Mouse (Mus musculus): ENCODE data around the gene Themis. TPM values are rescaled to one million over a fixed set of nuclear protein-coding genes. Genes with fewer than 3 reads are reported as not detected.

Themis gene
- polyA plus RNA-seq, 1 experiment from 2014 or later: not detected

DNA sequence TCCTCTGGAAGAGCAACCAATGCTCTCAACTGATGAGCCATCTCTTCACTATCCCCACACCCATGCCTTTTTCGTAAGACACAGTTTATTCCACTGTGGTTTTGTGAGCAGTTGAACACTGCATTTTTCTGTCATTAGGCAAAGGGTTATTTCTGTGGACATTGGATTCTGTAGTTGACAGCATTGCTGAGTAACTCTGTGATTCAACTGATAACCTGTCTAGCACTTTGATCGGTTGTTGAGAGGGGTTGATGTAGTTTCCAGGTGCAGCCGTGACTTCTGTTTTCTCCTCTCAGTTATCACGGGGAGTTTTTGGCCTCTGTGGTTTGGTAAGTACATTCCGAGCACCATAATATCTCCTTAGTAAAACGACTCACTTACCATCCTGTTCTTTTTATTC lies 26.8 kb downstream of the Themis start:
- no peak for TF ChIP-seq CTCF (IDR thresholded peaks at IDR 0.05)
- in situ Hi-C loops (cut with MboI; ENCODE audit: low pct_unique_long_range_greater_than_20kb): no loop called here
- POLR2A ChIA-PET: no interaction called here
- H3K27me3 ChIP-seq: peaks cover 11% of the 10 kb centered on the region
- CTCF ChIA-PET: no interaction called here
- DNase-seq (ENCODE audit: low read depth, low spot score): no peak
- ATAC-seq: no peak

DNA sequence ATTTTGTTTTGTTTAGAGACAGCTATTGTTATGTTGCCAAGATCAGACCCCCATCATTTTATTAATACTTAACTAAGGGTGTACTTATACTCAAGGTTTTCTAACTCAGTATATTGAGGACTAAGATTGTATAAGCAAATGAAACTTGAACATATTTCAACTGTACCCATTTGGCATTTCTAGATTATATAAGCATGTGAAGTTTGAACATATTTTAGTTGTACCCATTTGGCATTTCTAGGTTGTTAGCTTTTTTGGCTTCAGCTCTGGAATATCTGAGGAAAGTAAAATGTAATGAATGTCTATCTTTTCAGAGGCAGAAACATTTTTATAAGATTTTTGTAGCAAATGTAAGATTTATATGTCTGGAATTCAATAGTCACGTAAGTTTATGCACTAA lies 27.9 kb downstream of the Themis start:
- H3K27me3 ChIP-seq: peaks cover 11% of the 10 kb centered on the region
- no peak for ATAC-seq
- ChIA-PET CTCF (no interaction called here), POLR2A (no interaction called here)
- in situ Hi-C loops (cut with MboI; ENCODE audit: low pct_unique_long_range_greater_than_20kb): no loop called here
- DNase-seq (ENCODE audit: low read depth, low spot score): no peak
- no peak for TF ChIP-seq CTCF (IDR thresholded peaks at IDR 0.05)

DNA sequence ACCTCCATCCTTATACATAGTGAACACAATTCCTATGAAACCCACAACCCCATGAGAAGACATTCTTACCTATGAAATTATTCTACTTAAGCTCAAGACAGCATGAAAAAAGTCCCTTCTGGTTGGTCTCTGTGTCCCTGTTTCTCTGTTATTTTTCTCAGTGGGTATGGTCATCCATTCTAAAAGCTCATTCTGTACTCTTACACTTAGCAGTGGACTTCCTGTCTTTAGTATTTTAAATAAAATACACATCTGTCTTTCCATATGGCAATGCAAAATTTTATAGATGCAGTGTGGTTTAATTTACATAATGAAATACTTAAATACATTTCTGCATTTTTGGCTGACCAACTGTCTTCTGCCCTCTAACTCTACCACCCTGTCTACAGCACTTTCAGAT lies 30.0 kb downstream of the Themis start:
- ChIA-PET CTCF (no interaction called here), POLR2A (no interaction called here)
- ATAC-seq: no peak
- no peak for TF ChIP-seq CTCF (IDR thresholded peaks at IDR 0.05)
- no peak for DNase-seq (ENCODE audit: low read depth, low spot score)
- peaks cover 11% of the 10 kb centered on the region for H3K27me3 ChIP-seq
- in situ Hi-C loops (cut with MboI; ENCODE audit: low pct_unique_long_range_greater_than_20kb): no loop called here

DNA sequence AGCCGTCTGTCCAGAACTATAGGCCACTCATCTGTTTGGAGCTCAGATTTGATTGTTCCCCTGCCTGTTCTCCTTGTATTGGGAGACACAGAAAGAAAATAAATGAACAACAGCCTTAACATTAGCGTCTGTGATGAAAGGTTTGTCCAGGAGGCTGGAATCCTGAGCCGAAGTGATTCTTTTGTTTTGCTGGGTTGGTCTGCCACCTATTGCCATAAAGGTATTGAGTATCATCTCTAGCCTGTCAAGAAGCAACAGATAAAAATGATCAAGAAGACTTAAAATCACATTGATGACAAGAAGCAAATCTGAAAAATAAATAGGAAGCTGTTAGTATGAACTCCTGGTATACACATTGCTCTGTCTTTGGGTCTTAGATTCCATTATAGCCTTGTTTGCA lies 53.7 kb downstream of the Themis start:
- DNase-seq (ENCODE audit: low read depth, low spot score) (no peak), ATAC-seq (no peak)
- ChIA-PET POLR2A (no interaction called here), CTCF (no interaction called here)
- no peak for TF ChIP-seq CTCF (IDR thresholded peaks at IDR 0.05)
- in situ Hi-C loops (cut with MboI; ENCODE audit: low pct_unique_long_range_greater_than_20kb): no loop called here
- H3K27me3 ChIP-seq: peaks cover 16% of the 10 kb centered on the region

DNA sequence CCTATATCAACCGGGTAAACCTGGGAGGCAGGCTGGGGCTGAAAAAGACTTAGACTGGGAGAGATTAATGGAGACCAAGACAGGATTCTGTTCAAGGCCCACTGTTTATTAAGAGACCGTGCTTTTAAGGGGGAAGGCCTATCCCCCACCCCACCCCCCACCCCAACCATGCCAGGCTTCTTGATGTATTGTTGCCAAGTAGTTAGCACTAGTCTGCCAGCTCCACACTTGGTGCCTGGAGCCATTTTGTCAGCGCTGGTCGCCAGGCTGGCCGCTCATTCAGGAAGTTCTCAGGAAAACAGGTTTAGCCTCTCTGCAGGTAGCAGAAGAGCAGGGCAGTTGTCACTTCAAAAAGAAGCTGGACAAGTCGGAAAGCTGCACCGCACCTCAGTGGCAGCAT lies 55.1 kb downstream of the Themis start:
- ChIA-PET POLR2A (no interaction called here), CTCF (no interaction called here)
- TF ChIP-seq CTCF (IDR thresholded peaks at IDR 0.05): no peak

DNA sequence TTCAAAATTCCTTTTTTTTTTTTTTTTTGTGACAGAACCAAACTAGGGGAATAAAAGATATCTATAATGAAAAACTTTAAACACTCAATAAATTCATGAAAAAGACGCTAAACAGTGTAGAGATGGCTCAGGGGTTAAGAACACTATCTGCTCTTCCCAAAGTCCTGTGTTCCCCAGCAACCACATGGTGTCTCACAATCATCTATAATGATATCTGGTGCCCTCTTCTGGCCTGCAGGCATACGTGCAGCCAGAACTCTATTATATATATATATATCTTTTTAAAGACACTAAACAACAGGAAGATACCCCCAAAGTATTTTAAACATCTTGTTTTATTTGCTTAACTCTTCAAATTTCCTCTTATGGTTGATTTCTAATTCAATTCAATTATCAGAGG lies 62.0 kb downstream of the Themis start:
- in situ Hi-C loops (cut with MboI; ENCODE audit: low pct_unique_long_range_greater_than_20kb): loop anchor here (25.0 kb wide), 1 partner anchor 843 kb away; no protein-coding TSS in a partner anchor
- ChIA-PET CTCF (interaction anchor here (0.6 kb wide), 4 partner anchors 179 to 1297 kb away, joined by 3 read pairs; no protein-coding TSS in a partner anchor), POLR2A (no interaction called here)
- DNase-seq (ENCODE audit: low read depth, low spot score): no peak
- ATAC-seq: no peak
- no peaks in the 10 kb centered on the region for H3K27me3 ChIP-seq
- peak; percentile 83 for TF ChIP-seq CTCF (IDR thresholded peaks at IDR 0.05)

More for the DNA sequence above, 55.1 kb downstream of the Themis start:
- peaks cover 8% of the 10 kb centered on the region for H3K27me3 ChIP-seq
- no peak for DNase-seq (ENCODE audit: low read depth, low spot score)
- in situ Hi-C loops (cut with MboI; ENCODE audit: low pct_unique_long_range_greater_than_20kb): no loop called here
- no peak for ATAC-seq

DNA sequence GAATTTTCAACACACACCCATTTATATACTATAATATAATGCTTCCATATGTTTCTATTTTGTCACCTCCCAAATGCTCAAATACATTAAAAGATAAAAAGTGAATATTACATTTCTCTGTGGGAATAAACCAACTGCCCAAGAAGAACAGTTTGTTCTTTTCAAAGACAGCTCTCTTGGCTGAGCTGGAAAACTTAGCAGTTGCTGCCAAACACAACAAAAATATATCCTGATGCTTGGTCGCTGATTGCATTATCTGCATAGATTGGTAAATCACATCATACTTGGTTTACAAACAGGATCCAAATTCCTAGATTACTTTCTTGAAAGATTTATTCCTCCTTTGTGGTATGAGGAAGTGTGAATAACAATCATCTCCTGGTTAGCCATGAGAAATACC lies 69.8 kb downstream of the Themis start:
- ChIA-PET CTCF (no interaction called here), POLR2A (no interaction called here)
- no peak for TF ChIP-seq CTCF (IDR thresholded peaks at IDR 0.05)
- ATAC-seq (no peak), DNase-seq (ENCODE audit: low read depth, low spot score) (no peak)
- in situ Hi-C loops (cut with MboI; ENCODE audit: low pct_unique_long_range_greater_than_20kb): loop anchor here (25.0 kb wide), 1 partner anchor 851 kb away; no protein-coding TSS in a partner anchor
- H3K27me3 ChIP-seq: peaks cover 18% of the 10 kb centered on the region

DNA sequence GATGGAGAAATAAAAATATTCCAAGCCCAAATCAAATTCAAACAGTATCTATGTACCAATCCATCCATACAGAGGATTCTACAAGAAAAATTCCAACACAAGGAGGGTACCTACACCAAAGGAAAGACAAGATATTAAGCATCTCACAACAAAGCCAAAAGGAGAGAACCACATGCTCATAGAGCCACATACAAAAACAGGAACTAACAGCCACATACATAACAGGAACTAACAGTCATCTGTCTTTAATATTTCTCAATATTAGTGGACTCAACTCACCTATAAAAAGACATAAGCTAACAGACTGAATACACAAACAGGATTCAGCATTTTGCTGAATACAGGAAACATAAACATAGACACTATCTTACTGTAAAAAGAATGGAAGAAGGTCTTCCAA lies 78.3 kb downstream of the Themis start:
- in situ Hi-C loops (cut with MboI; ENCODE audit: low pct_unique_long_range_greater_than_20kb): loop anchor here (25.0 kb wide), 1 partner anchor 859 kb away; no protein-coding TSS in a partner anchor
- CTCF ChIA-PET: no interaction called here
- POLR2A ChIA-PET: no interaction called here
- no peak for ATAC-seq
- H3K27me3 ChIP-seq: peaks cover 11% of the 10 kb centered on the region
- TF ChIP-seq CTCF (IDR thresholded peaks at IDR 0.05): no peak
- DNase-seq (ENCODE audit: low read depth, low spot score): no peak

DNA sequence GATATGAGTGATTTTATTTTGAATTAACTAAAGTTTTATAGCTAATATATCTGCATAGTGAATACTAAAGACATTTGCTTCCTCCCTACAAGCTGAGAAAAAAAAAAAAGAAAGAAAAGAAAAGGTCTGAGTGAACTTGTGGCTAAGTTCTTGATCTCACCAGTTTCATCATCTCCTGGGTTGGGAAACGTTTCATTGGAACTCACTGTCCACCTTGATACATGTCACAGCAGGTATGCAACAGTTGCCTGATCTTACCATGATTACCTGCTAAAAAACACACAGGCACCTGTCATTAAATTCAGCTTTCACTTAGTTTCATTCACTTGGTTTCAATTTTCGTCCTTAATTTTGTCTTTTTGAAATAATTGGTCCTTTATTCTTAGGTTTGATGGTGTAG lies 85.2 kb downstream of the Themis start:
- ATAC-seq: no peak
- peaks cover 15% of the 10 kb centered on the region for H3K27me3 ChIP-seq
- no peak for DNase-seq (ENCODE audit: low read depth, low spot score)
- in situ Hi-C loops (cut with MboI; ENCODE audit: low pct_unique_long_range_greater_than_20kb): no loop called here
- TF ChIP-seq CTCF (IDR thresholded peaks at IDR 0.05): no peak
- CTCF ChIA-PET: no interaction called here
- POLR2A ChIA-PET: no interaction called here

DNA sequence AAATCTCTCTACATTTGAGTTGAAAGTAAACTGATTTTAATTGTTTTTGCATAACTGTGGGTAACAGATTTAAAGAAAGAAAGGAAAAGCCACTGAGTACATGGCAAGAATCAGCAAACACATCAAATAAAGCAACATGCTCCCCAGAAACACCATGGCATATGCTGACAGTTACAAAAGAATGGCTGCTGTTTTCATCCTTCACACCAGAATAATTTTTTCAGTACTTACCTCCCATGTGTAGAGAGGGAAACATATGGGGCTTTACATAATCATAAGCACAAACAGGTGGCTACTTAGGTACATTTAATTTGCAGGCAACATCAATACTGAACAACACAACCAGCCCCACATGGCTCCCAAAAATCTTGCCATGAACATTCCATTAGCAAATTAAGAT lies 86.8 kb downstream of the Themis start:
- TF ChIP-seq CTCF (IDR thresholded peaks at IDR 0.05): no peak
- POLR2A ChIA-PET: no interaction called here
- in situ Hi-C loops (cut with MboI; ENCODE audit: low pct_unique_long_range_greater_than_20kb): no loop called here
- CTCF ChIA-PET: no interaction called here
- ATAC-seq (no peak), DNase-seq (ENCODE audit: low read depth, low spot score) (no peak)
- H3K27me3 ChIP-seq: peaks cover 5% of the 10 kb centered on the region

DNA sequence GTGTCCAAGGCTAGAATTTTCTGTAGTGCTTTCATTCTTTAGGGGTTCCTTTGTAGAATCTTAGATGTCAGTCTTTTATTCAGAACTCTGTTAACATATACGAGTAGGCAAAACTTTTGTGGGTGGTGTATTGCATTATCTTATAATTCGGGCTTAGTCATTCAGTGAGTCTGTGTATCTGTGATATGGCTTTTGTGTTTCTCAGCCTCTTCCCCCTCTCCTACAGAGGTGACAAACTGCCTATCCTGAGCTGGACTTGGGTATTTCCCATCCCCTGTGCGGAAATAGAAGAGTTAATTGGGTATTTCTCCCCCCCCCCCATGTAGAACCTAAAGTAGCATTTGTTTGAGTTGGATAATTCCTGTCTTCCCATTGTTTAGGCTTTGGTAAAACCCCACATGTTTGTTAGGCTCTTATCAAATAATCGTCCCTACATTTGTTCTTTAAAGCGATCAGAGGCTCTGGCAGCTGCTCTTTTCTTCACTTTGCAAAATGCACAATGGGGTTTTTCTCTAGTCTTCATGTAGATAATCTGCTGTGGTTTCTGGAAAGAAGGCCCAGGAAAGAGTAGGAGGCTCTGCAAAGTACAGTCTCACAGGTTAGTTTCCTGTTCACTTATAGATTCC lies 108.7 kb downstream of the Themis start:
- POLR2A ChIA-PET: interaction anchor here (0.6 kb wide), 1 partner anchor 1741 kb away, joined by 5 read pairs; no protein-coding TSS in a partner anchor
- DNase-seq (ENCODE audit: low read depth, low spot score) (no peak), ATAC-seq (no peak)
- CTCF ChIA-PET: no interaction called here
- H3K27me3 ChIP-seq: peaks cover 18% of the 10 kb centered on the region
- in situ Hi-C loops (cut with MboI; ENCODE audit: low pct_unique_long_range_greater_than_20kb): no loop called here
- no peak for TF ChIP-seq CTCF (IDR thresholded peaks at IDR 0.05)

DNA sequence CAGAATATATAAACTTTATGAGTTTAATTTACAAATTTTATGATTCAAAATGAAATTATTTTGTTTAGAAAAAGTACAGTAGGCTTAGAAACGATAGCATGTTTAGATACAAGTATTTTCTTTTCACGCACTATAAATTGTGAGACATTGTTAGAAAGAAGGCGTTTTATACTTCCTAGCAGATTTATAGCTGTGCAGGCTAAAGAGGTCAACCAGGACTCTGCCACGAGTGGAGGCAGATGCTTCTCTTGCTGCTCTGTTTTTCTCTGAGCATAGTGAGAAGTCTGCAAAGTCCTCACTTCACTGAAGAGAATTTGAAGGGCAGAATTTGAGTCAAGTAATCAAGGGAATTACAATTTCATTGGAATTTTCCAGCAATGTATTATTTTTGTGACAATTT lies 131.3 kb downstream of the Themis start:
- in situ Hi-C loops (cut with MboI; ENCODE audit: low pct_unique_long_range_greater_than_20kb): no loop called here
- H3K27me3 ChIP-seq: peaks cover 22% of the 10 kb centered on the region
- ChIA-PET CTCF (no interaction called here), POLR2A (no interaction called here)
- ATAC-seq (no peak), DNase-seq (ENCODE audit: low read depth, low spot score) (no peak)
- TF ChIP-seq CTCF (IDR thresholded peaks at IDR 0.05): no peak

Measured in Patski (cell line).